Mouse (Mus musculus) lung, embryonic 14.5 days (tissue): ENCODE data around the gene Notch3. TPM values are rescaled to one million over a fixed set of nuclear protein-coding genes. Genes with fewer than 3 reads are reported as not detected.
"Not testable (repeated sequence)": the region's sequence is repeated elsewhere in the genome, so short reads cannot be mapped to it uniquely, and the experiment has no call there.

Experiments used
- ATAC-seq: fragments of 200-750 bp; cut with Nextera tagmentation; 2 replicates; pipeline ENCODE4 v1.8.0; 2017; ENCODE audit warnings: mild to moderate bottlenecking, moderate TSS enrichment, moderate library complexity; ENCODE audit not compliant: insufficient read depth
- DNase-seq: peaks from one replicate; pipeline ENCODE4 v3.0.0-alpha.2; 2015
- H3K27ac ChIP-seq: fragments of 300-500 bp; sonication (generic); 2 replicates; pipeline ENCODE4 v1.5.1; 2014; ENCODE audit warnings: low read depth, mild to moderate bottlenecking, moderate library complexity
- H3K27me3 ChIP-seq: fragments of 300-500 bp; sonication (generic); 2 replicates; pipeline ENCODE4 v1.6.1; 2014; ENCODE audit warnings: low read length, control low read depth; ENCODE audit not compliant: insufficient read depth
- H3K36me3 ChIP-seq: fragments of 300-500 bp; sonication (generic); 2 replicates; pipeline ENCODE4 v1.6.1; 2014; ENCODE audit warnings: control low read depth; ENCODE audit not compliant: insufficient read depth
- H3K4me1 ChIP-seq: fragments of 300-500 bp; sonication (generic); 2 replicates; pipeline ENCODE4 v1.6.1; 2014; ENCODE audit warnings: antibody characterized with exemption, control low read depth; ENCODE audit not compliant: insufficient read depth
- H3K4me2 ChIP-seq: fragments of 300-500 bp; sonication (generic); 2 replicates; pipeline ENCODE4 v1.6.1; 2014; ENCODE audit warnings: mild to moderate bottlenecking
- H3K4me3 ChIP-seq: fragments of 300-500 bp; sonication (generic); 2 replicates; pipeline ENCODE4 v1.5.1; 2014; ENCODE audit warnings: low read depth, low read length
- H3K9ac ChIP-seq: fragments of 300-500 bp; sonication (generic); 2 replicates; pipeline ENCODE4 v1.6.1; 2014
- H3K9me3 ChIP-seq: fragments of 300-500 bp; sonication (generic); 2 replicates; pipeline ENCODE4 v1.6.1; 2016; ENCODE audit warnings: low read depth, low read length, control low read depth
- CTCF ChIP-seq: IDR thresholded peaks from 2 replicates; pipeline ENCODE4 v1.5.1; 2016; ENCODE audit warnings: antibody characterized with exemption, low read depth
- WGBS: fragments of 180-500 bp; shearing (Covaris S2); extraction: QIAGEN DNeasy Blood & Tissue Kit; methylation state at CpG from one replicate; pipeline ENCODE4 v1.1.7; 2014; 5-methylcytosine and 5-hydroxymethylcytosine counted together
- polyA plus RNA-seq: library from polyadenylated mRNA; unstranded; fragments of >200 nt; fragmentation: Nextera tagmentation; extraction: Ambion mirVana; gene quantifications from 2 replicates; pipeline ENCODE4 v1.2.1, GENCODE M21; 2014

Gene Notch3
- polyA plus RNA-seq, 1 experiment from 2014 or later, result 21.7 TPM

- Histone ChIP-seq H3K36me3 (no peaks in the 10 kb centered on the region), H3K4me3 (no peak overlapping the region), H3K27ac (no peak overlapping the region), H3K9ac (no peak overlapping the region), H3K9me3 (no peaks in the 10 kb centered on the region), H3K27me3 (no peaks in the 10 kb centered on the region), H3K4me2 (no peak overlapping the region), H3K4me1 (no peaks in the 10 kb centered on the region)
- TF ChIP-seq CTCF, result peak; percentile 37
- WGBS, result 81% methylated on average over 5 of the region's 5 CpGs
- no peak for ATAC-seq
- no peak for DNase-seq
Measured at GRCm38 (mm10) chr17:32092895-32093294, 73.8 kb downstream of the Notch3 start.

- Histone ChIP-seq H3K4me3 (no peak overlapping the region), H3K27me3 (no peaks in the 10 kb centered on the region), H3K36me3 (no peaks in the 10 kb centered on the region), H3K9ac (no peak overlapping the region), H3K4me1 (no peaks in the 10 kb centered on the region), H3K9me3 (no peaks in the 10 kb centered on the region), H3K4me2 (0 out of 2 replicates have a peak overlapping the region, but pooled peaks have one; percentile 15), H3K27ac (no peak overlapping the region)
- DNase-seq, result no peak
- ATAC-seq, result no peak
- WGBS, result 85% methylated on average over 1 of the region's 1 CpGs
- no peak for TF ChIP-seq CTCF
Measured at GRCm38 (mm10) chr17:32092241-32092619, 74.4 kb downstream of the Notch3 start.

- not testable (repeated sequence) for H3K4me1 ChIP-seq, H3K9me3 ChIP-seq, H3K27me3 ChIP-seq, H3K36me3 ChIP-seq
- Histone ChIP-seq H3K4me2 (peak overlapping the region; percentile 66), H3K9ac (peak overlapping the region; percentile 50), H3K27ac (peak overlapping the region; percentile 80), H3K4me3 (peak overlapping the region; percentile 26)
- WGBS, result 5% methylated on average over 13 of the region's 16 CpGs
- peak; percentile 91 for ATAC-seq
- DNase-seq, result peak; percentile 95
Measured at GRCm38 (mm10) chr17:32091364-32092240, 75.0 kb downstream of the Notch3 start.

GRCm38 (mm10) chr17:32091032-32091363 is 75.7 kb downstream of the Notch3 start:
- DNase-seq (no peak), ATAC-seq (peak; percentile 50)
- H3K9ac ChIP-seq, result peak overlapping the region; percentile 50
- H3K4me1 ChIP-seq, result no peaks in the 10 kb centered on the region
- 15% methylated on average over 1 of the region's 1 CpGs for WGBS
- H3K36me3 ChIP-seq, result no peaks in the 10 kb centered on the region
- H3K4me2 ChIP-seq, result peak overlapping the region; percentile 66
- H3K9me3 ChIP-seq, result no peaks in the 10 kb centered on the region
- TF ChIP-seq CTCF, result no peak
- H3K27me3 ChIP-seq, result no peaks in the 10 kb centered on the region
- peak overlapping the region; percentile 26 for H3K4me3 ChIP-seq
- peak overlapping the region; percentile 80 for H3K27ac ChIP-seq

- Histone ChIP-seq H3K4me3 (no peak overlapping the region), H3K9ac (no peak overlapping the region), H3K36me3 (no peaks in the 10 kb centered on the region), H3K9me3 (no peaks in the 10 kb centered on the region), H3K27me3 (no peaks in the 10 kb centered on the region), H3K4me2 (no peak overlapping the region), H3K4me1 (no peaks in the 10 kb centered on the region), H3K27ac (no peak overlapping the region)
- DNase-seq (no peak), ATAC-seq (no peak)
- 92% methylated on average over 2 of the region's 2 CpGs for WGBS
- no peak for TF ChIP-seq CTCF
Measured at GRCm38 (mm10) chr17:32087069-32087468, 79.6 kb downstream of the Notch3 start.

GRCm38 (mm10) chr17:32083351-32083750 is 83.3 kb downstream of the Notch3 start:
- DNase-seq (no peak), ATAC-seq (no peak)
- H3K27ac ChIP-seq, result no peak overlapping the region
- H3K4me1 ChIP-seq, result no peaks in the 10 kb centered on the region
- no peak overlapping the region for H3K4me2 ChIP-seq
- no peak overlapping the region for H3K9ac ChIP-seq
- no peaks in the 10 kb centered on the region for H3K36me3 ChIP-seq
- TF ChIP-seq CTCF, result no peak
- H3K4me3 ChIP-seq, result no peak overlapping the region
- no peaks in the 10 kb centered on the region for H3K9me3 ChIP-seq
- H3K27me3 ChIP-seq, result no peaks in the 10 kb centered on the region
- 90% methylated on average over 2 of the region's 2 CpGs for WGBS

- peak; percentile 84 for TF ChIP-seq CTCF
- no peaks in the 10 kb centered on the region for H3K9me3 ChIP-seq
- no peaks in the 10 kb centered on the region for H3K27me3 ChIP-seq
- no peak overlapping the region for H3K4me2 ChIP-seq
- no peak overlapping the region for H3K27ac ChIP-seq
- ATAC-seq, result no peak; the same call in 1 of the 2 replicates
- no peak overlapping the region for H3K9ac ChIP-seq
- no peak overlapping the region for H3K4me3 ChIP-seq
- WGBS, result 0% methylated on average over 2 of the region's 2 CpGs
- H3K36me3 ChIP-seq, result no peaks in the 10 kb centered on the region
- DNase-seq, result peak; percentile 65
- H3K4me1 ChIP-seq, result no peaks in the 10 kb centered on the region
Measured at GRCm38 (mm10) chr17:32075164-32075563, 91.5 kb downstream of the Notch3 start.
